Mouse (Mus musculus) heart, embryonic 16.5 days (tissue): ENCODE measurements around the gene H2al1a. TPM values are rescaled to one million over a fixed set of nuclear protein-coding genes. Genes with fewer than 3 reads are reported as not detected.
"Not testable (repeated sequence)": the region's sequence is repeated elsewhere in the genome, so short reads cannot be mapped to it uniquely, and the experiment has no call there.

ENCODE experiments used
- ATAC-seq: fragments of 200-750 bp; cut with Nextera tagmentation; replicated peaks from 2 replicates; pipeline ENCODE4 v1.8.0; 2017; ENCODE audit warnings: moderate number of reproducible peaks; ENCODE audit not compliant: insufficient read depth, low FRiP score; ENCODE audit errors: extremely low read depth
- H3K27ac ChIP-seq: fragments of 300-500 bp; sonication (generic); 2 replicates; pipeline ENCODE4 v1.5.1; 2014; ENCODE audit warnings: mild to moderate bottlenecking, low read length, control low read depth, moderate library complexity
- H3K27me3 ChIP-seq: fragments of 300-500 bp; sonication (generic); 2 replicates; pipeline ENCODE4 v1.6.1; 2014; ENCODE audit warnings: low read length, mixed read lengths; ENCODE audit not compliant: control insufficient read depth, insufficient read depth
- H3K36me3 ChIP-seq: fragments of 300-500 bp; sonication (generic); 2 replicates; pipeline ENCODE4 v1.6.1; 2014; ENCODE audit not compliant: control insufficient read depth, insufficient read depth
- H3K4me1 ChIP-seq: fragments of 300-500 bp; sonication (generic); 2 replicates; pipeline ENCODE4 v1.6.1; 2014; ENCODE audit warnings: low read length, mixed read lengths; ENCODE audit not compliant: control insufficient read depth, insufficient read depth
- H3K4me2 ChIP-seq: fragments of 300-500 bp; sonication (generic); 2 replicates; pipeline ENCODE4 v1.6.1; 2014; ENCODE audit warnings: low read depth, mild to moderate bottlenecking, control low read depth, low read length
- H3K4me3 ChIP-seq: fragments of 300-500 bp; sonication (generic); 2 replicates; pipeline ENCODE4 v1.5.1; 2014; ENCODE audit warnings: mild to moderate bottlenecking, control low read depth, low read length
- H3K9ac ChIP-seq: fragments of 300-500 bp; sonication (generic); 2 replicates; pipeline ENCODE4 v1.6.1; 2014; ENCODE audit warnings: low read length, control low read depth
- H3K9me3 ChIP-seq: fragments of 300-500 bp; sonication (generic); replicated peaks from 2 replicates; pipeline ENCODE4 v1.6.1; 2016; ENCODE audit warnings: low read length; ENCODE audit not compliant: control insufficient read depth
- WGBS: fragments of 180-500 bp; shearing (Covaris S2); extraction: QIAGEN DNeasy Blood & Tissue Kit; methylation state at CpG from one replicate; pipeline ENCODE4 v1.1.7; 2014; 5-methylcytosine and 5-hydroxymethylcytosine counted together
- polyA plus RNA-seq: library from polyadenylated mRNA; unstranded; fragments of >200 nt; fragmentation: Nextera tagmentation; extraction: Ambion mirVana; gene quantifications from 2 replicates; pipeline ENCODE4 v1.2.1, GENCODE M21; 2015

The H2al1a gene
- polyA plus RNA-seq, 1 experiment from 2014 or later: not detected

GRCm38 (mm10) chrX:11277083-11277482 is 22.0 kb upstream of the H2al1a start:
- 69% methylated on average over 6 of the region's 6 CpGs for WGBS
- Histone ChIP-seq H3K4me1 (no peaks in the 10 kb centered on the region), H3K4me3 (no peak overlapping the region), H3K36me3 (no peaks in the 10 kb centered on the region), H3K9ac (no peak overlapping the region), H3K27me3 (no peaks in the 10 kb centered on the region; the same call in 1 of the 2 replicates), H3K4me2 (no peak overlapping the region), H3K9me3 (no peaks in the 10 kb centered on the region), H3K27ac (no peak overlapping the region)
- no peak for ATAC-seq

- no peak for ATAC-seq
- Histone ChIP-seq H3K9ac (no peak overlapping the region), H3K4me1 (no peaks in the 10 kb centered on the region), H3K4me3 (no peak overlapping the region), H3K27me3 (no peaks in the 10 kb centered on the region; the same call in 1 of the 2 replicates), H3K4me2 (no peak overlapping the region), H3K9me3 (peaks cover 2% of the 10 kb centered on the region; the same call in 1 of the 2 replicates), H3K27ac (no peak overlapping the region), H3K36me3 (no peaks in the 10 kb centered on the region)
- WGBS: 57% methylated on average over 2 of the region's 2 CpGs
These were observed 18.3 kb upstream of the H2al1a start for GRCm38 (mm10) chrX:11280741-11281140.

- Histone ChIP-seq H3K4me1 (peaks cover 4% of the 10 kb centered on the region), H3K4me2 (peak overlapping the region; percentile 18; the same call in 1 of the 2 replicates)
- ATAC-seq: peak; percentile 37; the same call in 1 of the 2 replicates
These were observed 10.7 kb upstream of the H2al1a start for GRCm38 (mm10) chrX:11288306-11288882.

GRCm38 (mm10) chrX:11289244-11289643 is 9.8 kb upstream of the H2al1a start:
- Histone ChIP-seq H3K9me3 (no peaks in the 10 kb centered on the region; the same call in 1 of the 2 replicates), H3K4me2 (no peak overlapping the region), H3K27ac (no peak overlapping the region), H3K27me3 (peaks cover 17% of the 10 kb centered on the region), H3K9ac (no peak overlapping the region), H3K36me3 (no peaks in the 10 kb centered on the region), H3K4me1 (peaks cover 4% of the 10 kb centered on the region), H3K4me3 (no peak overlapping the region)
- 68% methylated on average over 4 of the region's 4 CpGs for WGBS
- ATAC-seq: no peak

More at GRCm38 (mm10) chrX:11288306-11288882, 10.7 kb upstream of the H2al1a start:
- Histone ChIP-seq H3K27ac (no peak overlapping the region), H3K27me3 (peaks cover 17% of the 10 kb centered on the region), H3K36me3 (no peaks in the 10 kb centered on the region), H3K9ac (no peak overlapping the region), H3K4me3 (no peak overlapping the region), H3K9me3 (peaks cover 2% of the 10 kb centered on the region; the same call in 1 of the 2 replicates)
- 35% methylated on average over 14 of the region's 14 CpGs for WGBS

GRCm38 (mm10) chrX:11302132-11302531 is 3.1 kb downstream of the H2al1a start, which contains the start of gene H2al1b:
Gene H2al1b (plus strand): TSS chrX:11302432.
- WGBS: 94% methylated on average over 1 of the region's 3 CpGs
- H3K4me1 ChIP-seq, ATAC-seq, H3K27me3 ChIP-seq, H3K9me3 ChIP-seq, H3K4me3 ChIP-seq, H3K4me2 ChIP-seq, H3K27ac ChIP-seq, H3K36me3 ChIP-seq, H3K9ac ChIP-seq: not testable (repeated sequence)

GRCm38 (mm10) chrX:11305355-11305754 is 6.3 kb downstream of the H2al1a start, which contains the start of gene H2al1c:
Gene H2al1c (plus strand): TSS chrX:11305655.
- H3K27me3 ChIP-seq, H3K4me3 ChIP-seq, ATAC-seq, H3K27ac ChIP-seq, H3K9me3 ChIP-seq, H3K9ac ChIP-seq, H3K4me2 ChIP-seq, H3K36me3 ChIP-seq, H3K4me1 ChIP-seq: not testable (repeated sequence)
- 96% methylated on average over 2 of the region's 6 CpGs for WGBS

- not testable (repeated sequence) for H3K4me3 ChIP-seq
These were observed 9.5 kb downstream of the H2al1a start, which contains the start of gene H2al1d for GRCm38 (mm10) chrX:11308524-11308923. Gene H2al1d (plus strand): TSS chrX:11308824.

GRCm38 (mm10) chrX:11311634-11312033 is 12.6 kb downstream of the H2al1a start, which contains the start of gene H2al1e:
Gene H2al1e (plus strand): TSS chrX:11311934.
- H3K9ac ChIP-seq, H3K9me3 ChIP-seq, H3K4me1 ChIP-seq, ATAC-seq, H3K4me2 ChIP-seq, H3K27me3 ChIP-seq, H3K36me3 ChIP-seq, H3K27ac ChIP-seq, H3K4me3 ChIP-seq: not testable (repeated sequence)
- no CpG with 5 or more reads among the region's 3 CpGs for WGBS

More at GRCm38 (mm10) chrX:11308524-11308923, 9.5 kb downstream of the H2al1a start, which contains the start of gene H2al1d:
- H3K27me3 ChIP-seq, H3K27ac ChIP-seq, H3K36me3 ChIP-seq, ATAC-seq, H3K4me1 ChIP-seq, H3K9ac ChIP-seq, H3K9me3 ChIP-seq, H3K4me2 ChIP-seq: not testable (repeated sequence)
- WGBS: no CpG with 5 or more reads among the region's 6 CpGs

- not testable (repeated sequence) for H3K36me3 ChIP-seq, H3K9me3 ChIP-seq, H3K27ac ChIP-seq, H3K4me1 ChIP-seq, H3K4me3 ChIP-seq, H3K4me2 ChIP-seq, ATAC-seq, H3K27me3 ChIP-seq, H3K9ac ChIP-seq
- no CpG with 5 or more reads among the region's 6 CpGs for WGBS
These were observed 15.8 kb downstream of the H2al1a start, which contains the start of gene H2al1f for GRCm38 (mm10) chrX:11314858-11315257. Gene H2al1f (plus strand): TSS chrX:11315158.
